Mouse (Mus musculus): ENCODE results near the gene Cadm1. TPM values are rescaled to one million over a fixed set of nuclear protein-coding genes. Genes with fewer than 3 reads are reported as not detected.

Gene Cadm1
- polyA plus RNA-seq, 1 experiment, result 7.9 TPM

DNA sequence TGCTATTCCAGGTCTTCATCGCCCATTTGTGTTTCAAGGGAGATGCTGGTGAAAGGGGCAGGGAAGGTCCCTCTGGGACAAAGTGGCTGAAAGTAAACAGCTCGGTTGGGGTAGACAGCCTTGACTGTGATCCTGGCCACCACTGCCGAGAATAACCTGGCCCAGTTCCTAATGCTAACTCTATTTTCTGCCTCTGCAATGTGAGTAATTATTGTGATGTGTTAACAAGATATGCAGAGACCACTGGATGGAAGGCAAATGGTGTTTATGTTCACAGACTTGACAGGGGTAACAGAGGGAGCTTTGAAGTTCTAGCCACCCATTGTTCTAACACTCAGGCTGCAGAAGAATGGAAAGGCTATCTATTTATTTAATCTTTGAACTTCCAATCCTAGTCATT, 21.9 kb upstream of the Cadm1 start:
- 62% methylated on average over 3 of the region's 3 CpGs for WGBS
- TF ChIP-seq POLR2A (IDR thresholded peaks at IDR 0.05; ENCODE audit: control insufficient read depth, extremely low read depth, insufficient read depth, low read length, poor library complexity) (no peak), CTCF (IDR thresholded peaks at IDR 0.05; ENCODE audit: borderline replicate concordance, control insufficient read depth, extremely low read depth, insufficient read depth, low read length, poor library complexity) (no peak)
- DNase-seq, result no peak
- H3K36me3 ChIP-seq (ENCODE audit: control insufficient read depth, insufficient read depth, low read length), result no peaks in the 10 kb centered on the region
- H3K27ac ChIP-seq (ENCODE audit: control insufficient read depth, insufficient read depth, low read length), result no peak overlapping the region
- H3K4me3 ChIP-seq (ENCODE audit: control insufficient read depth, insufficient read depth, low read length), result no peak overlapping the region
- H3K27me3 ChIP-seq (ENCODE audit: control insufficient read depth, insufficient read depth, low read length), result no peaks in the 10 kb centered on the region
- no peaks in the 10 kb centered on the region for H3K4me1 ChIP-seq (replicated peaks; ENCODE audit: control insufficient read depth, insufficient read depth, low read length)

DNA sequence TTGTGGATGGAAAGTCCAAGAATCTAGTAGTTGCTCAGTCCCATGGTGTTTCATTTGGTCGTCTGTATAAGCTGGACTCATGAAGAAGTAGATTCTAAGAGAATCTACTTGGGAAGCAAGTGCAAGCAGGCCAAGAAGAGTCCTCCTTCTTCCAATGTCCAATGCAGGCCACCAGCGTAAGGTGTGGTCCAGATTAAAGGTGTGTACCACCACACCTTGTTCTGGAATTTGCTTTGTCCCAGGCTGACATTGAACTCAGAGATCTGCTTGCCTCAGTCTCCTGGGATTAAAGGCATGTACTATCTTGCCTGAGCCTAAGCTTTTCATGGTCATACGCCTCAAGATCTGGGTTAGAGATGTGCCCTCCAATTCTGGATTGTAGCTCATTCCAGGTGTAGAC, 17.5 kb upstream of the Cadm1 start:
- Histone ChIP-seq H3K27me3 (ENCODE audit: control insufficient read depth, insufficient read depth, low read length) (no peaks in the 10 kb centered on the region), H3K27ac (ENCODE audit: control insufficient read depth, insufficient read depth, low read length) (no peak overlapping the region), H3K4me3 (ENCODE audit: control insufficient read depth, insufficient read depth, low read length) (no peak overlapping the region), H3K36me3 (ENCODE audit: control insufficient read depth, insufficient read depth, low read length) (no peaks in the 10 kb centered on the region), H3K4me1 (replicated peaks; ENCODE audit: control insufficient read depth, insufficient read depth, low read length) (no peaks in the 10 kb centered on the region)
- WGBS, result 88% methylated on average over 3 of the region's 3 CpGs
- no peak for TF ChIP-seq CTCF (IDR thresholded peaks at IDR 0.05; ENCODE audit: borderline replicate concordance, control insufficient read depth, extremely low read depth, insufficient read depth, low read length, poor library complexity)
- no peak for TF ChIP-seq POLR2A (IDR thresholded peaks at IDR 0.05; ENCODE audit: control insufficient read depth, extremely low read depth, insufficient read depth, low read length, poor library complexity)
- DNase-seq, result no peak

DNA sequence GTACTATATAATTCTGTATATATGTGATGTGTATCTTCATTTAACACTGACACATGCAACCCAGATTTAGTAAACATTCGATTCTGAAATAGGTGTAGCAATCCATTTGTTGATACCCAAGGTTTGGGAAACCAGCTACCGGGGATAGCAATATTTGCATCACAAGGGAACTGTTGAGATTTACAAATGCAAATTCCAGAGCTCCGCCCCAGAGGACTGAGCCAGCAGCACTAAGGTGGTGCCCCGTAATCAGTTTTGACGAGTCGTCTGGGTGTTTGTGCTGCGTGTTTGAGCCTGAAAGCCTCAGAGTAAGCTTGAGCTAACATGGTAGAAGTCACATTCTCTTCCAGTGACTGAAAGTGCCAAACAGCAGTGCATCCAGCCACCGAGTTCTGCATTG, 15.7 kb upstream of the Cadm1 start:
- Histone ChIP-seq H3K27ac (ENCODE audit: control insufficient read depth, insufficient read depth, low read length) (no peak overlapping the region), H3K4me1 (replicated peaks; ENCODE audit: control insufficient read depth, insufficient read depth, low read length) (no peaks in the 10 kb centered on the region), H3K4me3 (ENCODE audit: control insufficient read depth, insufficient read depth, low read length) (no peak overlapping the region), H3K27me3 (ENCODE audit: control insufficient read depth, insufficient read depth, low read length) (no peaks in the 10 kb centered on the region), H3K36me3 (ENCODE audit: control insufficient read depth, insufficient read depth, low read length) (no peaks in the 10 kb centered on the region)
- 32% methylated on average over 8 of the region's 8 CpGs for WGBS
- no peak for DNase-seq
- TF ChIP-seq POLR2A (IDR thresholded peaks at IDR 0.05; ENCODE audit: control insufficient read depth, extremely low read depth, insufficient read depth, low read length, poor library complexity), result no peak
- no peak for TF ChIP-seq CTCF (IDR thresholded peaks at IDR 0.05; ENCODE audit: borderline replicate concordance, control insufficient read depth, extremely low read depth, insufficient read depth, low read length, poor library complexity)

DNA sequence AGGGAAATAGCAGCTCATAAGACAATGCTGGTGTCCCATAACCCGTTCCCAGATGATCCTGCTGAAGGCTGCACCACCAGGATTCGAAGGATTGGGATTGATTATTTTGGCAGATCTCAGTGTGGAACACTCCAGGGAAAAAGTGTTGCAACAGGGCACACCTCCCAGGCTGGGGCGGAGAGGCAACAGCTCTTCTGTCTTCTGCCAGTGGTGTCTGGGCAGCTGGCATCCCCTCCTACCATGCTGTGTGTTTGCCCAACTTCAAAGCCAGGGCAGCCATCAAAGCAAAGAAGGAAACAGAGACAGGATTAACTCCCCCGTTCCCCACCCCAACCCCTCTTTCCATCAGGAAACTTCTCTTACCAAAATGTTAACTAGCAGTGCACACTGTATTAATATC, 13.7 kb upstream of the Cadm1 start:
- no peak for DNase-seq
- Histone ChIP-seq H3K27ac (ENCODE audit: control insufficient read depth, insufficient read depth, low read length) (no peak overlapping the region), H3K36me3 (ENCODE audit: control insufficient read depth, insufficient read depth, low read length) (no peaks in the 10 kb centered on the region), H3K27me3 (ENCODE audit: control insufficient read depth, insufficient read depth, low read length) (no peaks in the 10 kb centered on the region), H3K4me1 (replicated peaks; ENCODE audit: control insufficient read depth, insufficient read depth, low read length) (no peaks in the 10 kb centered on the region), H3K4me3 (ENCODE audit: control insufficient read depth, insufficient read depth, low read length) (no peak overlapping the region)
- TF ChIP-seq POLR2A (IDR thresholded peaks at IDR 0.05; ENCODE audit: control insufficient read depth, extremely low read depth, insufficient read depth, low read length, poor library complexity) (no peak), CTCF (IDR thresholded peaks at IDR 0.05; ENCODE audit: borderline replicate concordance, control insufficient read depth, extremely low read depth, insufficient read depth, low read length, poor library complexity) (no peak)
- 61% methylated on average over 4 of the region's 4 CpGs for WGBS

DNA sequence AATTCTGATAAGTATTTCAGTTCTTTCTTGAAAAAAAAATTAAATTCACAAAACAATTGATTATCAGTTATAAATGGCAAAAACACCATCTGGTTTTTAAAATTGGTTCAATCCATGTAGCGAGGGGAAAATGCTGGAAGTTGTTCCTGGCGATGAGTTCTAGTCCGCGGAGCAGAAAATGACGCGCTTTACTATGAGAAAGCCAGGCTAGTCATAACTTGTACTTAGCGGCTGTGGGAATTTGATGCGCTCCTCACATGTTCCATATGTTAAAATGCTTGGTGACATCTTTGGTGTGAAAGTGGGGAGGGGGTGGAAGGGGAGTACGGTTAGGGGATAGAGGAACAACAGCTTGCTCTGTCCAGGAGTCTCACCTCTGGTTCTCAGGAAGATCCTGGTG, 2.7 kb upstream of the Cadm1 start:
- 91% methylated on average over 9 of the region's 9 CpGs for WGBS
- H3K27me3 ChIP-seq (ENCODE audit: control insufficient read depth, insufficient read depth, low read length), result peaks cover 21% of the 10 kb centered on the region

DNA sequence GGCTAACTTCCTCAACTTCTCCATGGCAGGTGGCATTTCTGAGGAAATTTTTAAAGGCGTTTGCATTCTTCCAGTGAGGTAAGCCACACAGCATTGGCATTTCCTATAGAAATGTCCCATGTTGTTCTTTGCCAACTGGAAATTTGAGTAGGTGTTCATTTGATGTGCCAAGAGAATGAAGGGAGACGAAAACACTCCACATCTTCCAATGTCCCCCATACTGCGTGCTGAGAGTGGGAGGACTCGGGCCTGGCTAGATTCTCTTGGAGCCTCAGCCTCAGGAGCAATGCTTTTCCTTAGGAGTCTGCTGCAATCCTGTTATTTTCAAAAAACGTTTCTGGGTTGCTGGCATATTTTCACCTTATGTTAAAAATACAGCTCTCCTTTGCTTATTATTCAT, 2.2 kb upstream of the Cadm1 start:
- 87% methylated on average over 5 of the region's 5 CpGs for WGBS
- Histone ChIP-seq H3K4me1 (replicated peaks; ENCODE audit: control insufficient read depth, insufficient read depth, low read length) (peaks cover 17% of the 10 kb centered on the region), H3K27ac (ENCODE audit: control insufficient read depth, insufficient read depth, low read length) (no peak overlapping the region), H3K4me3 (ENCODE audit: control insufficient read depth, insufficient read depth, low read length) (no peak overlapping the region), H3K36me3 (ENCODE audit: control insufficient read depth, insufficient read depth, low read length) (no peaks in the 10 kb centered on the region), H3K27me3 (ENCODE audit: control insufficient read depth, insufficient read depth, low read length) (peaks cover 23% of the 10 kb centered on the region)
- TF ChIP-seq CTCF (IDR thresholded peaks at IDR 0.05; ENCODE audit: borderline replicate concordance, control insufficient read depth, extremely low read depth, insufficient read depth, low read length, poor library complexity) (no peak), POLR2A (IDR thresholded peaks at IDR 0.05; ENCODE audit: control insufficient read depth, extremely low read depth, insufficient read depth, low read length, poor library complexity) (no peak)
- DNase-seq, result no peak

More for the DNA sequence above, 2.7 kb upstream of the Cadm1 start:
- H3K36me3 ChIP-seq (ENCODE audit: control insufficient read depth, insufficient read depth, low read length), result no peaks in the 10 kb centered on the region
- H3K27ac ChIP-seq (ENCODE audit: control insufficient read depth, insufficient read depth, low read length), result no peak overlapping the region
- no peak for TF ChIP-seq CTCF (IDR thresholded peaks at IDR 0.05; ENCODE audit: borderline replicate concordance, control insufficient read depth, extremely low read depth, insufficient read depth, low read length, poor library complexity)
- H3K4me1 ChIP-seq (replicated peaks; ENCODE audit: control insufficient read depth, insufficient read depth, low read length), result peaks cover 17% of the 10 kb centered on the region
- no peak for DNase-seq
- no peak overlapping the region for H3K4me3 ChIP-seq (ENCODE audit: control insufficient read depth, insufficient read depth, low read length)

DNA sequence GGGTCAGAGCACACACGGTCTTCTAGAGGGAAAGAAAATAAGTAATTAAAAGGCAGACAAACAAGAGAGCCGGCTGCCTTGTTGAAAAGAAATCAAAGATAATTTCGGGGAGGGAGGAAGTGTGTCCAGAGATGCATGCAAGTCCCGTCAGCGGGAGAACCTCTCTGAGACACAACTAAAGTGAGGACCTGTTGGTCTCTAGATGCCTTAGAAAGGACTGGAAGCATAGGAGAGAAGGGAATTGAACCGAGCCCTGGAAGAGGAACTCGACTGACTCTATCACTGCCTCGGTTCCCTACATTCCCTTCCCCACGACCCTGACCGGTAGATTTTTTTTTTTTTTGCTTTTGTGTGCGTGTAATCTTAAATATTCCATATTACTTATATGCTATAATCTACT, 791 bp upstream of the Cadm1 start:
- no peak for TF ChIP-seq CTCF (IDR thresholded peaks at IDR 0.05; ENCODE audit: borderline replicate concordance, control insufficient read depth, extremely low read depth, insufficient read depth, low read length, poor library complexity)
- Histone ChIP-seq H3K36me3 (ENCODE audit: control insufficient read depth, insufficient read depth, low read length) (no peaks in the 10 kb centered on the region), H3K4me1 (replicated peaks; ENCODE audit: control insufficient read depth, insufficient read depth, low read length) (peaks cover 17% of the 10 kb centered on the region), H3K27me3 (ENCODE audit: control insufficient read depth, insufficient read depth, low read length) (peaks cover 23% of the 10 kb centered on the region), H3K27ac (ENCODE audit: control insufficient read depth, insufficient read depth, low read length) (no peak overlapping the region), H3K4me3 (ENCODE audit: control insufficient read depth, insufficient read depth, low read length) (no peak overlapping the region)
- WGBS, result 11% methylated on average over 11 of the region's 11 CpGs
- DNase-seq, result no peak

All from thymus, adult 2 months (tissue).